Mouse (Mus musculus): Measurements from ENCODE around the gene Slc7a9. TPM values are rescaled to one million over a fixed set of nuclear protein-coding genes. Genes with fewer than 3 reads are reported as not detected.

Slc7a9 gene
- polyA plus RNA-seq (2017; shearing (Covaris generic)), result not detected

GRCm38 (mm10) chr7:35447996-35448846, at the start of gene Slc7a9:
Slc7a9 (plus strand) TSS chr7:35448796.
- ATAC-seq, result no peak

GRCm38 (mm10) chr7:35401169-35401568, 47.4 kb upstream of the Slc7a9 start:
- ATAC-seq, result no peak

GRCm38 (mm10) chr7:35415226-35415625, 33.4 kb upstream of the Slc7a9 start:
- no peak for ATAC-seq

GRCm38 (mm10) chr7:35415801-35416653, 32.6 kb upstream of the Slc7a9 start:
- ATAC-seq, result no peak

- no peak for ATAC-seq
These were observed 32.0 kb upstream of the Slc7a9 start for GRCm38 (mm10) chr7:35416654-35416948.

- ATAC-seq, result no peak
These were observed 25.5 kb upstream of the Slc7a9 start for GRCm38 (mm10) chr7:35423071-35423470.

- no peak for ATAC-seq
These were observed 20.4 kb upstream of the Slc7a9 start for GRCm38 (mm10) chr7:35428146-35428545.

GRCm38 (mm10) chr7:35435266-35435665, 13.3 kb upstream of the Slc7a9 start:
- ATAC-seq, result no peak

GRCm38 (mm10) chr7:35447501-35447900, 1.1 kb upstream of the Slc7a9 start:
- no peak for ATAC-seq

- ATAC-seq, result no peak
These were observed 271 bp downstream of the Slc7a9 start for GRCm38 (mm10) chr7:35448867-35449266.

- no peak for ATAC-seq
These were observed 7.7 kb downstream of the Slc7a9 start for GRCm38 (mm10) chr7:35456091-35456814.

- ATAC-seq, result no peak
These were observed 12.4 kb downstream of the Slc7a9 start for GRCm38 (mm10) chr7:35460971-35461370.

GRCm38 (mm10) chr7:35465027-35465426, 16.4 kb downstream of the Slc7a9 start:
- ATAC-seq, result no peak

- no peak for ATAC-seq
These were observed 19.3 kb downstream of the Slc7a9 start for GRCm38 (mm10) chr7:35467856-35468255.

GRCm38 (mm10) chr7:35470794-35471193, 22.2 kb downstream of the Slc7a9 start:
- no peak for ATAC-seq

- no peak for ATAC-seq
These were observed 27.9 kb downstream of the Slc7a9 start for GRCm38 (mm10) chr7:35476457-35476856.

- no peak for ATAC-seq
These were observed 36.5 kb downstream of the Slc7a9 start for GRCm38 (mm10) chr7:35485126-35485525.

GRCm38 (mm10) chr7:35486553-35486952, 38.0 kb downstream of the Slc7a9 start:
- ATAC-seq, result no peak

GRCm38 (mm10) chr7:35490186-35490585, 41.6 kb downstream of the Slc7a9 start:
- no peak for ATAC-seq

- no peak for ATAC-seq
These were observed 42.4 kb downstream of the Slc7a9 start for GRCm38 (mm10) chr7:35491005-35491404.

GRCm38 (mm10) chr7:35497516-35497915, 48.9 kb downstream of the Slc7a9 start:
- ATAC-seq, result no peak

- no peak for ATAC-seq
These were observed 53.4 kb downstream of the Slc7a9 start for GRCm38 (mm10) chr7:35501995-35502394.
